9 mouse cellular contexts compared by ENCODE assay signal in genomic region chr9:106655884-106656720, GRCm38 (mm10). TPM values are rescaled to one million over a fixed set of nuclear protein-coding genes. Genes with fewer than 3 reads are reported as not detected.
DNase-seq lines count a peak whose midpoint lies in the region; ATAC-seq and TF ChIP-seq lines count a peak whose summit lies in the region.
"Had no signal": no experiment of that assay in that cellular context is flagged by ENCODE, and none has a peak within 500 bp of the region (broad histone marks: within the 10 kb centered on the region; RNA-seq: fewer than 3 reads in every experiment).

Gene Grm2, minus strand, starts transcription at chr9:106656082.

- intact Hi-C loops in gastrocnemius, postnatal 14 days (cut with DNase I; ENCODE audit: low total_unique reads): no loop called here

- TF ChIP-seq CTCF in brain, embryonic 14.5 days (IDR thresholded peaks at IDR 0.05; ENCODE audit: borderline replicate concordance, extremely low read depth, insufficient read depth, insufficient read length): no peak

- under 1% methylated on average over 36 of the region's 44 CpGs for WGBS in intestine, embryonic 14.5 days
- WGBS in limb, embryonic 12.5 days: 2% methylated on average over 36 of the region's 44 CpGs
- under 1% methylated on average over 44 of the region's 44 CpGs for WGBS in midbrain, embryonic 12.5 days

- peak within 1 kb of the TSS; percentile 23; the same call in 1 of the 2 replicates for H3K4me3 ChIP-seq in intestine, embryonic 14.5 days (ENCODE audit: low read depth, low read length)
- peak within 1 kb of the TSS; percentile 34 for H3K4me3 ChIP-seq in limb, embryonic 12.5 days (replicated peaks)
- H3K4me3 ChIP-seq in midbrain, embryonic 12.5 days: peak within 1 kb of the TSS; percentile 45
- H3K4me3 ChIP-seq: megakaryocyte, embryonic 14.5 days had no signal

- H3K27me3 ChIP-seq in intestine, embryonic 14.5 days (replicated peaks; ENCODE audit: control insufficient read depth, insufficient read depth, low read length): peaks cover 15% of the 10 kb centered on the region
- H3K27me3 ChIP-seq in limb, embryonic 12.5 days: peaks cover 51% of the 10 kb centered on the region
- peaks cover 34% of the 10 kb centered on the region for H3K27me3 ChIP-seq in midbrain, embryonic 12.5 days

- no peak for ATAC-seq in CD4-positive, CD25-positive, alpha-beta regulatory T cell, adult 4 months
- peak; percentile 78 for ATAC-seq in intestine, embryonic 14.5 days (replicated peaks; ENCODE audit: low FRiP score, low TSS enrichment, low read depth)
- peak; percentile 84; the same call in 1 of the 2 replicates for ATAC-seq in limb, embryonic 12.5 days (ENCODE audit: insufficient number of reproducible peaks, insufficient read depth, low FRiP score, low TSS enrichment, low read depth)
- ATAC-seq in midbrain, embryonic 12.5 days (ENCODE audit: low FRiP score, low read depth): peak; percentile 70

- H3K9me3 ChIP-seq in intestine, embryonic 14.5 days (ENCODE audit: control insufficient read depth, low read length): no peaks in the 10 kb centered on the region
- H3K9me3 ChIP-seq in limb, embryonic 12.5 days: no peaks in the 10 kb centered on the region
- no peaks in the 10 kb centered on the region for H3K9me3 ChIP-seq in midbrain, embryonic 12.5 days
- H3K9me3 ChIP-seq: megakaryocyte, embryonic 14.5 days had no signal

- peaks cover 24% of the 10 kb centered on the region for H3K36me3 ChIP-seq in intestine, embryonic 14.5 days (ENCODE audit: control insufficient read depth, insufficient read depth, low read length)
- peaks cover 33% of the 10 kb centered on the region for H3K36me3 ChIP-seq in limb, embryonic 12.5 days
- H3K36me3 ChIP-seq in midbrain, embryonic 12.5 days: peaks cover 8% of the 10 kb centered on the region; the same call in 1 of the 2 replicates

- H3K9ac ChIP-seq in intestine, embryonic 14.5 days (ENCODE audit: low read length): no peak within 1 kb of the TSS
- 0 out of 2 replicates have a peak within 1 kb of the TSS, but pooled peaks have one; percentile 18 for H3K9ac ChIP-seq in limb, embryonic 12.5 days (replicated peaks)
- H3K9ac ChIP-seq in midbrain, embryonic 12.5 days (replicated peaks): peak within 1 kb of the TSS; percentile 54

- H3K4me2 ChIP-seq in intestine, embryonic 14.5 days (ENCODE audit: low read length): peak within 1 kb of the TSS; percentile 56
- peak within 1 kb of the TSS; percentile 64 for H3K4me2 ChIP-seq in limb, embryonic 12.5 days
- peak within 1 kb of the TSS; percentile 73 for H3K4me2 ChIP-seq in midbrain, embryonic 12.5 days (replicated peaks)

- H3K27ac ChIP-seq in intestine, embryonic 14.5 days (ENCODE audit: low read depth): no peak within 1 kb of the TSS
- no peak within 1 kb of the TSS for H3K27ac ChIP-seq in limb, embryonic 12.5 days
- H3K27ac ChIP-seq in midbrain, embryonic 12.5 days (replicated peaks): peak within 1 kb of the TSS; percentile 64

- 0 out of 2 replicates have a peak, but pooled peaks cover 6% of the 10 kb centered on the region for H3K4me1 ChIP-seq in intestine, embryonic 14.5 days (replicated peaks; ENCODE audit: control insufficient read depth, insufficient read depth, low read length)
- peaks cover 8% of the 10 kb centered on the region for H3K4me1 ChIP-seq in limb, embryonic 12.5 days (replicated peaks)
- peaks cover 24% of the 10 kb centered on the region for H3K4me1 ChIP-seq in midbrain, embryonic 12.5 days

- no peak for TF ChIP-seq POLR2A in brain, embryonic 14.5 days (IDR thresholded peaks at IDR 0.05; ENCODE audit: borderline replicate concordance, extremely low read depth, insufficient read depth, insufficient read length, poor library complexity, severe bottlenecking)

- DNase-seq in CD4-positive, CD25-positive, alpha-beta regulatory T cell, adult 2 months (ENCODE audit: low read depth, low spot score): peak; percentile 44
- peak; percentile 64 for DNase-seq in brain, embryonic 14.5 days (ENCODE audit: low read depth)
- DNase-seq in gastrocnemius, postnatal 14 days: peak; percentile 62
- DNase-seq in intestine, embryonic 14.5 days (ENCODE audit: low spot score): peak; percentile 95
- peak; percentile 38 to 42 for DNase-seq in thymus, postnatal 36 days

RNA-seq across cellular contexts. Expression of gene Grm2, which starts in this region (rescaled TPM):
- polyA plus RNA-seq in CD4-positive, CD25-positive, alpha-beta regulatory T cell, adult 4 months (2017; shearing (Covaris generic)): not detected
- polyA plus RNA-seq in brain, embryonic 14.5 days (2012; rRNA removed): 11.8 and 13.3 TPM in 2 replicates
- not detected for total RNA-seq in gastrocnemius, postnatal 14 days (2021)
- polyA plus RNA-seq in intestine, embryonic 14.5 days (2014; fragmentation: Nextera tagmentation; extraction: Ambion mirVana): not detected in 2 replicates
- polyA plus RNA-seq in limb, embryonic 12.5 days (2016; fragmentation: Nextera tagmentation; extraction: Ambion mirVana): not detected in 2 replicates
- polyA plus RNA-seq in midbrain, embryonic 12.5 days (2016; fragmentation: Nextera tagmentation; extraction: Ambion mirVana): 9.6 and 10.0 TPM in 2 replicates

Comparison
In these comparisons a context has a peak if more than half of its experiments do, and no peak if none do; other contexts are left out.
1. RNA of gene Grm2 (polyA plus RNA-seq): 11.8 to 13.3 TPM in brain, embryonic 14.5 days and 9.6 to 10.0 TPM in midbrain, embryonic 12.5 days; not detected in CD4-positive, CD25-positive, alpha-beta regulatory T cell, adult 4 months, not detected in intestine, embryonic 14.5 days and not detected in limb, embryonic 12.5 days; every median in the first group is over 10 times any median in the second.
2. Peak in DNase-seq in gastrocnemius, postnatal 14 days; RNA of the gene not detected or under 1 TPM.
3. Peak in DNase-seq, ATAC-seq, H3K4me3 ChIP-seq and H3K4me2 ChIP-seq in intestine, embryonic 14.5 days; RNA of the gene not detected or under 1 TPM.
4. Peak in ATAC-seq, H3K4me3 ChIP-seq, H3K9ac ChIP-seq and H3K4me2 ChIP-seq in limb, embryonic 12.5 days; RNA of the gene not detected or under 1 TPM.
5. DNase-seq: peak in every context shown above with its lines; median percentile 95 in intestine, embryonic 14.5 days; 64 in brain, embryonic 14.5 days; 62 in gastrocnemius, postnatal 14 days; 44 in CD4-positive, CD25-positive, alpha-beta regulatory T cell, adult 2 months; 40 in thymus, postnatal 36 days.
6. Peak in every context shown above with its lines, with median percentiles within 50 percentile points of each other: H3K4me2 ChIP-seq and H3K4me3 ChIP-seq.